Mouse (Mus musculus): Measurements from ENCODE around the gene Sat2. TPM values are rescaled to one million over a fixed set of nuclear protein-coding genes. Genes with fewer than 3 reads are reported as not detected.
A peak's percentile ranks its signal among the peaks of the same experiment; 100 is the strongest.
"Not testable (repeated sequence)": the region's sequence is repeated elsewhere in the genome, so short reads cannot be mapped to it uniquely, and the experiment has no call there.

The Sat2 gene
- polyA plus RNA-seq, 1 experiment from 2014 or later: 31.3 TPM

GRCm38 (mm10) chr11:69622406-69622805, 582 bp downstream of the Sat2 start:
- Histone ChIP-seq H3K4me3 (replicated peaks; ENCODE audit: low read depth, low read length) (peak overlapping the region; percentile 69), H3K27ac (peak overlapping the region; percentile 83), H3K9ac (ENCODE audit: low read depth, low read length) (peak overlapping the region; percentile 82), H3K4me1 (replicated peaks; ENCODE audit: insufficient read depth, low read length) (peaks cover 8% of the 10 kb centered on the region; the same call in 1 of the 2 replicates), H3K9me3 (replicated peaks; ENCODE audit: low read length) (no peaks in the 10 kb centered on the region), H3K4me2 (ENCODE audit: low read length) (peak overlapping the region; percentile 84), H3K27me3 (ENCODE audit: insufficient read depth, low read length) (no peaks in the 10 kb centered on the region), H3K36me3 (ENCODE audit: insufficient read depth, low read length) (no peaks in the 10 kb centered on the region)
- DNase-seq (ENCODE audit: low spot score) (no peak), ATAC-seq (replicated peaks; ENCODE audit: low FRiP score, low read depth) (no peak)
- 28% methylated on average over 6 of the region's 6 CpGs for WGBS
- no peak for TF ChIP-seq CTCF (IDR thresholded peaks at IDR 0.05; ENCODE audit: low read depth)

- DNase-seq (ENCODE audit: low spot score) (no peak), ATAC-seq (replicated peaks; ENCODE audit: low FRiP score, low read depth) (no peak)
- Histone ChIP-seq H3K9me3 (replicated peaks; ENCODE audit: low read length) (no peaks in the 10 kb centered on the region), H3K27me3 (ENCODE audit: insufficient read depth, low read length) (no peaks in the 10 kb centered on the region), H3K4me1 (replicated peaks; ENCODE audit: insufficient read depth, low read length) (peaks cover 8% of the 10 kb centered on the region; the same call in 1 of the 2 replicates), H3K4me2 (ENCODE audit: low read length) (peak overlapping the region; percentile 84), H3K27ac (no peak overlapping the region), H3K9ac (ENCODE audit: low read depth, low read length) (0 out of 2 replicates have a peak overlapping the region, but pooled peaks have one; percentile 82), H3K36me3 (ENCODE audit: insufficient read depth, low read length) (no peaks in the 10 kb centered on the region), H3K4me3 (replicated peaks; ENCODE audit: low read depth, low read length) (no peak overlapping the region)
- WGBS: 69% methylated on average over 4 of the region's 4 CpGs
- no peak for TF ChIP-seq CTCF (IDR thresholded peaks at IDR 0.05; ENCODE audit: low read depth)
Measured at GRCm38 (mm10) chr11:69623006-69623405, 1.2 kb downstream of the Sat2 start.

- not testable (repeated sequence) for H3K9ac ChIP-seq (ENCODE audit: low read depth, low read length); H3K36me3 ChIP-seq (ENCODE audit: insufficient read depth, low read length); DNase-seq (ENCODE audit: low spot score); H3K9me3 ChIP-seq (replicated peaks; ENCODE audit: low read length); H3K4me1 ChIP-seq (replicated peaks; ENCODE audit: insufficient read depth, low read length); ATAC-seq (replicated peaks; ENCODE audit: low FRiP score, low read depth); H3K27me3 ChIP-seq (ENCODE audit: insufficient read depth, low read length); H3K27ac ChIP-seq; H3K4me2 ChIP-seq (ENCODE audit: low read length); H3K4me3 ChIP-seq (replicated peaks; ENCODE audit: low read depth, low read length)
- WGBS: 90% methylated on average over 2 of the region's 2 CpGs
Measured at GRCm38 (mm10) chr11:69624339-69624738, 2.5 kb downstream of the Sat2 start.

- H3K9ac ChIP-seq (ENCODE audit: low read depth, low read length): no peak overlapping the region
- no peaks in the 10 kb centered on the region for H3K36me3 ChIP-seq (ENCODE audit: insufficient read depth, low read length)
- H3K4me1 ChIP-seq (replicated peaks; ENCODE audit: insufficient read depth, low read length): no peaks in the 10 kb centered on the region
- H3K27ac ChIP-seq: no peak overlapping the region
- ATAC-seq (replicated peaks; ENCODE audit: low FRiP score, low read depth): no peak
- H3K9me3 ChIP-seq (replicated peaks; ENCODE audit: low read length): no peaks in the 10 kb centered on the region
- H3K4me3 ChIP-seq (replicated peaks; ENCODE audit: low read depth, low read length): no peak overlapping the region
- H3K4me2 ChIP-seq (ENCODE audit: low read length): no peak overlapping the region
- 34% methylated on average over 6 of the region's 6 CpGs for WGBS
- no peaks in the 10 kb centered on the region for H3K27me3 ChIP-seq (ENCODE audit: insufficient read depth, low read length)
- DNase-seq (ENCODE audit: low spot score): peak; percentile 82
- peak; percentile 98 for TF ChIP-seq CTCF (IDR thresholded peaks at IDR 0.05; ENCODE audit: low read depth)
Measured at GRCm38 (mm10) chr11:69628286-69628685, 6.5 kb downstream of the Sat2 start.

GRCm38 (mm10) chr11:69629802-69630201, 8.0 kb downstream of the Sat2 start:
- no peak overlapping the region for H3K9ac ChIP-seq (ENCODE audit: low read depth, low read length)
- peak; percentile 50 for DNase-seq (ENCODE audit: low spot score)
- no peaks in the 10 kb centered on the region for H3K9me3 ChIP-seq (replicated peaks; ENCODE audit: low read length)
- no peak overlapping the region for H3K4me3 ChIP-seq (replicated peaks; ENCODE audit: low read depth, low read length)
- peaks cover 4% of the 10 kb centered on the region; the same call in 1 of the 2 replicates for H3K4me1 ChIP-seq (replicated peaks; ENCODE audit: insufficient read depth, low read length)
- WGBS: 83% methylated on average over 1 of the region's 1 CpGs
- no peak overlapping the region for H3K27ac ChIP-seq
- H3K36me3 ChIP-seq (ENCODE audit: insufficient read depth, low read length): no peaks in the 10 kb centered on the region
- peak; percentile 74 for TF ChIP-seq CTCF (IDR thresholded peaks at IDR 0.05; ENCODE audit: low read depth)
- H3K4me2 ChIP-seq (ENCODE audit: low read length): no peak overlapping the region
- ATAC-seq (replicated peaks; ENCODE audit: low FRiP score, low read depth): no peak
- H3K27me3 ChIP-seq (ENCODE audit: insufficient read depth, low read length): no peaks in the 10 kb centered on the region

- H3K27me3 ChIP-seq (ENCODE audit: insufficient read depth, low read length): no peaks in the 10 kb centered on the region
- TF ChIP-seq CTCF (IDR thresholded peaks at IDR 0.05; ENCODE audit: low read depth): peak; percentile 89
- H3K4me2 ChIP-seq (ENCODE audit: low read length): peak within 1 kb of the TSS; percentile 51
- peak within 1 kb of the TSS; percentile 91 for H3K4me3 ChIP-seq (replicated peaks; ENCODE audit: low read depth, low read length)
- peak; percentile 97 for ATAC-seq (replicated peaks; ENCODE audit: low FRiP score, low read depth)
- no peaks in the 10 kb centered on the region for H3K9me3 ChIP-seq (replicated peaks; ENCODE audit: low read length)
- H3K4me1 ChIP-seq (replicated peaks; ENCODE audit: insufficient read depth, low read length): peaks cover 12% of the 10 kb centered on the region; the same call in 1 of the 2 replicates
- peak within 1 kb of the TSS; percentile 97 for H3K9ac ChIP-seq (ENCODE audit: low read depth, low read length)
- H3K36me3 ChIP-seq (ENCODE audit: insufficient read depth, low read length): no peaks in the 10 kb centered on the region
- under 1% methylated on average over 36 of the region's 56 CpGs for WGBS
- DNase-seq (ENCODE audit: low spot score): peak; percentile 100
- peak within 1 kb of the TSS; percentile 97 for H3K27ac ChIP-seq
Measured at GRCm38 (mm10) chr11:69632284-69633089, 10.7 kb downstream of the Sat2 start, which contains the start of gene Fxr2. Gene Fxr2 (plus strand): TSS chr11:69632990.

Measured in kidney, postnatal 0 days (tissue).